Mouse (Mus musculus): ENCODE results near the gene Sort1. TPM values are rescaled to one million over a fixed set of nuclear protein-coding genes. Genes with fewer than 3 reads are reported as not detected.

The Sort1 gene
- polyA plus RNA-seq, 1 experiment = 19.2 TPM

GRCm38 (mm10) chr3:108294398-108294797 is 10.5 kb downstream of the Sort1 start:
- peaks cover 14% of the 10 kb centered on the region for H3K4me1 ChIP-seq (ENCODE audit: control insufficient read depth, insufficient read depth, low read length)
- no peak overlapping the region for H3K4me3 ChIP-seq (ENCODE audit: insufficient read depth, low read length)
- TF ChIP-seq CTCF (IDR thresholded peaks at IDR 0.05; ENCODE audit: borderline replicate concordance, insufficient read depth, low read length) (no peak), POLR2A (IDR thresholded peaks at IDR 0.05; ENCODE audit: low read depth, low read length) (no peak)
- H3K27ac ChIP-seq (ENCODE audit: insufficient read depth, low read length) = peak overlapping the region; percentile 50

DNA sequence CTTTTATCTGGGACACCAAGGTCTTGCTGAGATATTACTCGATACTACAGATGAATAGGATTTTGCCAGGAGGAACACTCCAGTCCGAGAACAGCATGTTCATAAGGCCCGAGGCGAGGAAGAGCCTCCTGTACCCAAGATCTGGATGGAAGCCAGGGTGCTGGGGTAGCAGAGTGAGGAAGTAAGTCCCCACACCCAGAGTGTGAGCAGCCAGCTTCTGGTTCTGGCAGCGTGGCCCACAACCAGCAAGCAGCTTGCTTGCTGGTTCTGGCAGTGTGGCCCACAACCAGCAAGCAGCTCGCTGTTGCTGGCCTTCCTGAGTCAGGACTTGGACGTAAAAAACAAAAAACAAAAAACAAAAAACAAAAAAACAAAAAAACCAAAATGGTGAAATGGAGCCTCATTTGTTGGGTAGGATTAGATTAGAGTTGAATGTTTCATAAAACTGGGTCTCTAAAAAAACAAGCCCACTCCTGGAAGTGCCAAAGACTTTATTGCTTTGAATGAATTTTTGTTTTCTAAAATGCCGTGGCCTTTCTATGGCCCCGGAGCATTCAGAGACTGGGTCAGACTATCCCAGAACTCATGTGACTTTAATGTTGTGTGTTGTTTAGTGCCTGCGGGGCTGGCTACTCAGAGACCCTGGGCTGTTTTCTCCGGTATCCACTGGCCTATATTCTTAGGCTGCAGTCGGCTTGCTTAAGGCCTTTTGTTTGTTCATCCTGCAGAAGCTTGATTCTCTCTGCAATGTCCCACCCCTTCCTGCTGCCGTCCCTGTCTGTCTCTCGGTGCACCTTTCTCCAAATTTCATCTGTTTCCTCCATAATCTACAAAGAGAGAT is 11.7 kb downstream of the Sort1 start:
- H3K4me1 ChIP-seq (ENCODE audit: control insufficient read depth, insufficient read depth, low read length) = peaks cover 14% of the 10 kb centered on the region

GRCm38 (mm10) chr3:108296220-108297049 is 12.6 kb downstream of the Sort1 start:
- no peak for TF ChIP-seq CTCF (IDR thresholded peaks at IDR 0.05; ENCODE audit: borderline replicate concordance, insufficient read depth, low read length)
- no peak for TF ChIP-seq POLR2A (IDR thresholded peaks at IDR 0.05; ENCODE audit: low read depth, low read length)
- Histone ChIP-seq H3K27ac (ENCODE audit: insufficient read depth, low read length) (peak overlapping the region; percentile 43), H3K4me3 (ENCODE audit: insufficient read depth, low read length) (no peak overlapping the region), H3K4me1 (ENCODE audit: control insufficient read depth, insufficient read depth, low read length) (peaks cover 14% of the 10 kb centered on the region)

More for the DNA sequence above, 11.7 kb downstream of the Sort1 start:
- Histone ChIP-seq H3K4me3 (ENCODE audit: insufficient read depth, low read length) (no peak overlapping the region), H3K27ac (ENCODE audit: insufficient read depth, low read length) (peak overlapping the region; percentile 43)
- TF ChIP-seq CTCF (IDR thresholded peaks at IDR 0.05; ENCODE audit: borderline replicate concordance, insufficient read depth, low read length) = no peak
- no peak for TF ChIP-seq POLR2A (IDR thresholded peaks at IDR 0.05; ENCODE audit: low read depth, low read length)

- H3K27ac ChIP-seq (ENCODE audit: insufficient read depth, low read length) = peak overlapping the region; percentile 43
- peaks cover 14% of the 10 kb centered on the region for H3K4me1 ChIP-seq (ENCODE audit: control insufficient read depth, insufficient read depth, low read length)
- no peak for TF ChIP-seq CTCF (IDR thresholded peaks at IDR 0.05; ENCODE audit: borderline replicate concordance, insufficient read depth, low read length)
- TF ChIP-seq POLR2A (IDR thresholded peaks at IDR 0.05; ENCODE audit: low read depth, low read length) = no peak
- H3K4me3 ChIP-seq (ENCODE audit: insufficient read depth, low read length) = no peak overlapping the region
Observed at GRCm38 (mm10) chr3:108297050-108297419, 13.2 kb downstream of the Sort1 start.

- no peak for TF ChIP-seq CTCF (IDR thresholded peaks at IDR 0.05; ENCODE audit: borderline replicate concordance, insufficient read depth, low read length)
- TF ChIP-seq POLR2A (IDR thresholded peaks at IDR 0.05; ENCODE audit: low read depth, low read length) = no peak
- no peak overlapping the region for H3K4me3 ChIP-seq (ENCODE audit: insufficient read depth, low read length)
- H3K27ac ChIP-seq (ENCODE audit: insufficient read depth, low read length) = no peak overlapping the region
- H3K4me1 ChIP-seq (ENCODE audit: control insufficient read depth, insufficient read depth, low read length) = peaks cover 14% of the 10 kb centered on the region
Observed at GRCm38 (mm10) chr3:108297603-108298553, 14.0 kb downstream of the Sort1 start.

DNA sequence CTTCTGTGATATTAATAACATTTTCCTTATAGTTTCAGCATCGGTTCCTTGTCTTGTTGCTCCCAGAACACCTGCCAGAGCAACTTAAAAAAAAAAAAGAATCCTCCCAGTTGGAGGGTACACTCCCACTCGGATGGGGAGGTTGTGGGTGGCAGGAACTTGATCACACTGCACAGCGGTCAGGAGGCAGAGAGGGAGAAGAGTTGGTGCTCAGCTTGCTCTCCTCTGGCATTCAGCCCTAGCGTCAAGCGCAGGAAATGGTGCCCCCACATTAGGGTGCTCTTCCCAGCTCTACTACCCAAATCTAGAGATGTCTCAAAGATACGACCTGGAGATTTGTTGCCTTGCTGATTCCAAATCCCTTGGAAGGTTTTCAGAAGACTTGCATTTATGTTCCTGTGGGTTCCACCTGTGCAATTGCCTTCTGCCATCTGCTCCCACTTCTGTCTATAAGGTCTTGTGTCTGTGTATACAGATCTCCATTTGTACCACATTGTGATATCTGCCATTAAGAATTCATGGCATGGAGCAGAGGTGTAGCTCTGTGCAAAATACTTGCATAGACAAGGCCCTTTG is 16.7 kb downstream of the Sort1 start:
- TF ChIP-seq POLR2A (IDR thresholded peaks at IDR 0.05; ENCODE audit: low read depth, low read length) = no peak
- TF ChIP-seq CTCF (IDR thresholded peaks at IDR 0.05; ENCODE audit: borderline replicate concordance, insufficient read depth, low read length) = no peak
- peaks cover 8% of the 10 kb centered on the region for H3K4me1 ChIP-seq (ENCODE audit: control insufficient read depth, insufficient read depth, low read length)
- no peak overlapping the region for H3K27ac ChIP-seq (ENCODE audit: insufficient read depth, low read length)
- no peak overlapping the region for H3K4me3 ChIP-seq (ENCODE audit: insufficient read depth, low read length)

DNA sequence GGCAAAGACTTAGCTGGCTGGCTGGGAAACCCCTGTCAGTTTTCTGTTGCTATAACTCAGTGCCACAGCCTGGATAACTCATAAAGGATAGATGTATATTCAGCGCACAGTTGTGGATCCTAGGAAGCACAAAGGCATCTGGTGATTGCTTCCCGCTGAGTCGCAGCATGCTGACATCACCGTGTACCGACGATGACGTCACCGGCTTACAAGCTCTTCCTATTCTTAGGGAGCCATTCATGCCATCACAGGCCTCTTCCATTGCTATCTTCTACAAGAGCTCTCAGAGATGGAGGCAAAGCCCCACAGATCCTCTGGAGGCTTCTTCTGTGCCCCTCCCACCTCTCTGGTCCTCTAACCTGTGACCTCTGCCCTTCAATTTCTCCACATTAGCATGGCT is 19.8 kb downstream of the Sort1 start:
- Histone ChIP-seq H3K4me1 (ENCODE audit: control insufficient read depth, insufficient read depth, low read length) (no peaks in the 10 kb centered on the region), H3K4me3 (ENCODE audit: insufficient read depth, low read length) (no peak overlapping the region), H3K27ac (ENCODE audit: insufficient read depth, low read length) (no peak overlapping the region)
- TF ChIP-seq POLR2A (IDR thresholded peaks at IDR 0.05; ENCODE audit: low read depth, low read length) (no peak), CTCF (IDR thresholded peaks at IDR 0.05; ENCODE audit: borderline replicate concordance, insufficient read depth, low read length) (no peak)

DNA sequence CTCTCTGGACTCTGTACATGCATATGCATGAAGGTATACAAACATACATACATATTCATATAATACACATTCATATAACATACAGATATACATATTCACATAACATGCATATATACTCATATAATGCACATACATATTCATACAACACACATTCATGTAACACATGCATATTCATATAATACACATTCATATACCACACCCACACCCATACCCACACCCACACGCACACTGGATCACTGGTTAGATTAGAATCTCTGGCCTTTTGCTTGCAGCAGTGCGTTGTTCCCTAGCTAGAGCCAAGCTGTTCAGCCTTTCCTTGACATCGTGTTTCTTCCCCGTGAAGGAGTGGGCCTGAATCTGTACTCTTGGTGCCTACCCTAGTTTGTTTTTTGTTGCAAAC is 20.9 kb downstream of the Sort1 start:
- no peaks in the 10 kb centered on the region for H3K4me1 ChIP-seq (ENCODE audit: control insufficient read depth, insufficient read depth, low read length)
- no peak overlapping the region for H3K4me3 ChIP-seq (ENCODE audit: insufficient read depth, low read length)
- no peak for TF ChIP-seq POLR2A (IDR thresholded peaks at IDR 0.05; ENCODE audit: low read depth, low read length)
- TF ChIP-seq CTCF (IDR thresholded peaks at IDR 0.05; ENCODE audit: borderline replicate concordance, insufficient read depth, low read length) = no peak
- H3K27ac ChIP-seq (ENCODE audit: insufficient read depth, low read length) = no peak overlapping the region

GRCm38 (mm10) chr3:108306387-108306786 is 22.5 kb downstream of the Sort1 start:
- no peak for TF ChIP-seq CTCF (IDR thresholded peaks at IDR 0.05; ENCODE audit: borderline replicate concordance, insufficient read depth, low read length)
- no peak for TF ChIP-seq POLR2A (IDR thresholded peaks at IDR 0.05; ENCODE audit: low read depth, low read length)
- Histone ChIP-seq H3K4me3 (ENCODE audit: insufficient read depth, low read length) (no peak overlapping the region), H3K27ac (ENCODE audit: insufficient read depth, low read length) (no peak overlapping the region), H3K4me1 (ENCODE audit: control insufficient read depth, insufficient read depth, low read length) (no peaks in the 10 kb centered on the region)

All from embryonic fibroblast, embryonic 13.5 days (primary cell).